Mouse (Mus musculus) kidney, embryonic 16.5 days (tissue): Measurements from ENCODE around the gene D17Wsu92e. TPM values are rescaled to one million over a fixed set of nuclear protein-coding genes. Genes with fewer than 3 reads are reported as not detected.

Source experiments
- ATAC-seq: fragments of 200-750 bp; cut with Nextera tagmentation; 2 replicates; pipeline ENCODE4 v1.8.0; 2017; ENCODE audit warnings: moderate TSS enrichment; ENCODE audit not compliant: low FRiP score, low TSS enrichment
- H3K27ac ChIP-seq: fragments of 300-500 bp; sonication (generic); 2 replicates; pipeline ENCODE4 v1.5.1; 2014; ENCODE audit warnings: low read length
- H3K27me3 ChIP-seq: fragments of 300-500 bp; sonication (generic); 2 replicates; pipeline ENCODE4 v1.6.1; 2014; ENCODE audit warnings: low read length, control low read depth, mixed read lengths; ENCODE audit not compliant: insufficient read depth
- H3K36me3 ChIP-seq: fragments of 300-500 bp; sonication (generic); 2 replicates; pipeline ENCODE4 v1.6.1; 2014; ENCODE audit warnings: low read length, control low read depth, mixed read lengths; ENCODE audit not compliant: insufficient read depth
- H3K4me1 ChIP-seq: fragments of 300-500 bp; sonication (generic); 2 replicates; pipeline ENCODE4 v1.6.1; 2014; ENCODE audit warnings: low read length, control low read depth, mixed read lengths; ENCODE audit not compliant: insufficient read depth
- H3K4me2 ChIP-seq: fragments of 300-500 bp; sonication (generic); replicated peaks from 2 replicates; pipeline ENCODE4 v1.6.1; 2014; ENCODE audit warnings: low read depth, low read length
- H3K4me3 ChIP-seq: fragments of 300-500 bp; sonication (generic); 2 replicates; pipeline ENCODE4 v1.5.1; 2014; ENCODE audit warnings: mild to moderate bottlenecking, low read length
- H3K9ac ChIP-seq: fragments of 300-500 bp; sonication (generic); replicated peaks from 2 replicates; pipeline ENCODE4 v1.6.1; 2014; ENCODE audit warnings: low read length
- H3K9me3 ChIP-seq: fragments of 300-500 bp; sonication (generic); 2 replicates; pipeline ENCODE4 v1.6.1; 2016; ENCODE audit warnings: low read length, control low read depth
- WGBS: fragments of 180-500 bp; shearing (Covaris S2); extraction: QIAGEN DNeasy Blood & Tissue Kit; methylation state at CpG from one replicate; pipeline ENCODE4 v1.1.7; 2014; 5-methylcytosine and 5-hydroxymethylcytosine counted together
- polyA plus RNA-seq: library from polyadenylated mRNA; unstranded; fragments of >200 nt; fragmentation: Nextera tagmentation; extraction: Ambion mirVana; gene quantifications from 2 replicates; pipeline ENCODE4 v1.2.1, GENCODE M21; 2015

Gene D17Wsu92e
- polyA plus RNA-seq, 1 experiment from 2014 or later, result 19.4 TPM

GRCm38 (mm10) chr17:27712832-27713231 lies 107.6 kb downstream of the D17Wsu92e start:
- no peaks in the 10 kb centered on the region for H3K27me3 ChIP-seq
- H3K4me1 ChIP-seq, result peaks cover 9% of the 10 kb centered on the region
- no peak overlapping the region for H3K4me3 ChIP-seq
- no peak overlapping the region for H3K9ac ChIP-seq
- ATAC-seq, result no peak
- no peak overlapping the region for H3K27ac ChIP-seq
- no peaks in the 10 kb centered on the region for H3K9me3 ChIP-seq
- H3K36me3 ChIP-seq, result no peaks in the 10 kb centered on the region
- no peak overlapping the region for H3K4me2 ChIP-seq
- WGBS, result 64% methylated on average over 1 of the region's 1 CpGs

DNA sequence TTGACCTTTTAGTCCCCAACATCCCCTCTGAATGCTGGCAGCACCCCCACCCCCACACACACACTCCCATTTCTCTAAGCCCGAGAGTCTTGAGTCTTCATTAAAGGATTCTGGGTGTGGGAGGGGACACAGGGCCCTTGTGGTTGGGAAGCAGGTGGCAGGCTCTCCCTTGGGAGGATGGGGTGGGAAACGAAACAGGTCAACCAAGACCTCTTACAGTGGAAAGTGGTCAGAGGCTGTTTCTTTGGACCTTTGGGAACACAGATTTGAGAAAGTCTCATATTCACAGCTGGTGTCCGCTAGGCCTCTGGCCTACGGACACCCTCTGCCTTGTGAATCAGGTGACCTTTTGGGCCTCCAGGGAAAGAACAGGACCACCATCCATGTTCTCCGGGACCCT lies 110.8 kb downstream of the D17Wsu92e start:
- ATAC-seq, result no peak
- H3K4me1 ChIP-seq, result peaks cover 13% of the 10 kb centered on the region
- no peaks in the 10 kb centered on the region for H3K27me3 ChIP-seq
- H3K36me3 ChIP-seq, result no peaks in the 10 kb centered on the region
- H3K9me3 ChIP-seq, result no peaks in the 10 kb centered on the region
- H3K27ac ChIP-seq, result no peak overlapping the region
- WGBS, result 72% methylated on average over 5 of the region's 5 CpGs
- no peak overlapping the region for H3K4me3 ChIP-seq
- no peak overlapping the region for H3K9ac ChIP-seq
- no peak overlapping the region for H3K4me2 ChIP-seq

DNA sequence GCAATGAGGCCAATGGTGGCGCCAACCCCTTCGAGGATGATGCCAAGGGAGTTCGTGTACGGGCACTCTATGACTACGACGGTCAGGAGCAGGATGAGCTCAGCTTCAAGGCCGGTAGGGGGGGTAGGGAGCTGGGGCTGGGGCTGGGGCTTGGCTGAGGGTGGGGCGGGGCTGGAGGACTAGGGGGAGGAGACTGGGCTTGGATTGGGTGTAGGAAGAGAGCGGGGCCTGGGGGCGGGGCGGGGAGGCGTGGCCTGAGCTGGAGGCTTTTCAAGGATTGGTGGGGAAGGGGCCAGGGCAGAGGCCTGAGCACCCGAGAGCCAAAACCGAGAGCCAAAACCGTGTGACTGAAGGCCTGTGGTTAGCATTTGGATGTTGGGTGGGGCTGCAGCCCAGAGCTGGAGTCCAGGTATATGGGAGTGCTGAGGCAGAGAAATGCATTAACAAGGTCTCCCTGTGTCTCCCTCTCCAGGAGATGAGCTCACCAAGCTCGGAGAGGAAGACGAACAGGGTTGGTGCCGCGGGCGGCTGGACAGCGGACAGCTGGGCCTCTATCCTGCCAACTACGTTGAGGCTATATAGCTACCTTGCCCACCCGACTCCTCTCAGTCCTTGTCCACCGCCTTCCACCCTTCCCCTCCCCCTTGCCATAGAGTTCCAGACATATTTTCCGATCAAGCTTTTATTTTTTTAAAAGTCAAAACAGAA lies 112.3 kb downstream of the D17Wsu92e start:
- Histone ChIP-seq H3K9ac (peak overlapping the region; percentile 51), H3K4me2 (peak overlapping the region; percentile 66), H3K27ac (no peak overlapping the region), H3K4me3 (peak overlapping the region; percentile 37), H3K36me3 (no peaks in the 10 kb centered on the region), H3K9me3 (no peaks in the 10 kb centered on the region), H3K27me3 (no peaks in the 10 kb centered on the region), H3K4me1 (peaks cover 13% of the 10 kb centered on the region)
- ATAC-seq, result peak; percentile 88
- WGBS, result 4% methylated on average over 24 of the region's 25 CpGs

- Histone ChIP-seq H3K36me3 (no peaks in the 10 kb centered on the region), H3K27me3 (no peaks in the 10 kb centered on the region), H3K9me3 (no peaks in the 10 kb centered on the region), H3K4me2 (no peak overlapping the region), H3K4me1 (peaks cover 13% of the 10 kb centered on the region), H3K4me3 (no peak overlapping the region), H3K9ac (no peak overlapping the region), H3K27ac (no peak overlapping the region)
- no peak for ATAC-seq
- 35% methylated on average over 9 of the region's 10 CpGs for WGBS
Observed at GRCm38 (mm10) chr17:27705661-27706060, 114.8 kb downstream of the D17Wsu92e start.

DNA sequence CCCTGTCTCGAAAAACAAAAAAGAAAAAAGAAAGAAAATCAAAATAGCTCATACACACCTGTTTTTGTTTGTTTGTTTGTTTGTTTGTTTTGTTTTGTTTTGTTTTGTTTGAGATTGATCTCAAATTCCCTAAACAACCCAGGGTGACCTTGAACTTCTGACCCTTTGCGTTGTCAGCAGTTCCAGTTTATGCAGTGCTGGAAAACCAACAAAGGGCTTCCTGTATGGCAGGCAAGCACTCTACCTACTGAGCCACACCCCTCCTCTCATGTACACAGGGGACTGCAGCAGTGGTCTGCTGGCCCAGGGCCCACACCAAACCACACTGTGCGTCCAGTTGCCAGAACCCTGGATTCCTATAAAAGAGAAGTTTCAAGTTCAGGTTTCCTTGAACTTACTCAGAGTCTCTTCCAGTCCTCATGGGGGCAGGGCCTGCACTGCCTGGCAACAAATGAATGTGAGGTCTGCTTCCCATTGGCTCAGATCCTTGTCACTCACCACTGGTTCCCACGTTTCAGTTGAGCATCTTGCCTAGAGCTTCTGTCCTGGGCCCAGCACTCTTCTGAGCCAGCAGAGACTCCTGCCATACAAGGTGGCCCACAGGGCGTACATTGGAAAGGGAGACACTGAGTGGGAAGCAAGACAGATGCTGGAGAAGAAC lies 116.4 kb downstream of the D17Wsu92e start:
- Histone ChIP-seq H3K4me3 (no peak overlapping the region), H3K4me1 (peaks cover 13% of the 10 kb centered on the region), H3K4me2 (no peak overlapping the region), H3K36me3 (no peaks in the 10 kb centered on the region), H3K9me3 (peaks cover 10% of the 10 kb centered on the region; the same call in 1 of the 2 replicates), H3K27ac (no peak overlapping the region), H3K9ac (no peak overlapping the region), H3K27me3 (no peaks in the 10 kb centered on the region)
- ATAC-seq, result no peak
- WGBS, result 65% methylated on average over 5 of the region's 5 CpGs

GRCm38 (mm10) chr17:27702518-27702917 lies 117.9 kb downstream of the D17Wsu92e start:
- Histone ChIP-seq H3K4me2 (peak overlapping the region; percentile 60), H3K36me3 (no peaks in the 10 kb centered on the region), H3K27me3 (no peaks in the 10 kb centered on the region), H3K4me1 (0 out of 2 replicates have a peak, but pooled peaks cover under 1% of the 10 kb centered on the region), H3K9ac (peak overlapping the region; percentile 48), H3K4me3 (peak overlapping the region; percentile 25), H3K9me3 (peaks cover 14% of the 10 kb centered on the region; the same call in 1 of the 2 replicates), H3K27ac (no peak overlapping the region)
- WGBS, result under 1% methylated on average over 32 of the region's 34 CpGs
- ATAC-seq, result 0 out of 2 replicates have a peak, but pooled peaks have one; percentile 46

DNA sequence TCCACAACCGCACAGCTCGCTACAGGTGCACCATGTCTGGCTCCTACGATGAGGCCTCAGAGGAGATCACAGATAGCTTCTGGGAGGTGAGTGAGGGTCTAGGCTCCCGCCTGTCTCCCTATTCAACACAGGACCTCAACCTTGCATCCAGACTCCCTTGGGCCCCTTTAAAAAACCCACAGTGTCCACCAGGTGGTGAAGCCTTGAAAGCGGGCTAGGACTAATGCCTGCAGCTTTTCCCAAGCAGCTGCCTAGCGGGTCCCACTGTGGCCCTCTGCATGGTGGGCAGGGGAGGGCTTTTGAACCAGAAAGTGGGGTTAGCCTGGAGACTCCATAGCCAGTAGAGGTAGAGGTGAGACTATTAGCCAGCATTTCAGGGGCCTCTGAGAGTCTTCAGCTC lies 118.6 kb downstream of the D17Wsu92e start:
- H3K4me2 ChIP-seq, result no peak overlapping the region
- no peak overlapping the region for H3K4me3 ChIP-seq
- no peaks in the 10 kb centered on the region for H3K4me1 ChIP-seq
- no peak overlapping the region for H3K27ac ChIP-seq
- WGBS, result 73% methylated on average over 6 of the region's 6 CpGs
- H3K9ac ChIP-seq, result no peak overlapping the region
- ATAC-seq, result no peak
- peaks cover 14% of the 10 kb centered on the region; the same call in 1 of the 2 replicates for H3K9me3 ChIP-seq
- H3K27me3 ChIP-seq, result no peaks in the 10 kb centered on the region
- H3K36me3 ChIP-seq, result no peaks in the 10 kb centered on the region

Other genes starting within 250 kb of the D17Wsu92e start
- gene Nudt3, start 197.2 kb downstream of the D17Wsu92e start, polyA plus RNA-seq, result 81.8 and 84.1 TPM in 2 replicates
- not detected in 2 replicates for gene RPS10-NUDT3, start 185.4 kb downstream of the D17Wsu92e start, polyA plus RNA-seq
- 825 and 828 TPM in 2 replicates for gene Rps10, start 184.0 kb downstream of the D17Wsu92e start, polyA plus RNA-seq
- gene Pacsin1, start 165.1 kb downstream of the D17Wsu92e start, polyA plus RNA-seq, result 1.4 and 1.7 TPM in 2 replicates
- 0.18 and 0.31 TPM in 2 replicates for gene Spdef, start 91.7 kb downstream of the D17Wsu92e start, polyA plus RNA-seq
- 286 and 293 TPM in 2 replicates for gene Snrpc, start 17.5 kb upstream of the D17Wsu92e start, polyA plus RNA-seq
- 7.5 and 7.7 TPM in 2 replicates for gene Uhrf1bp1, start 35.8 kb upstream of the D17Wsu92e start, polyA plus RNA-seq
- 14.5 and 15.0 TPM in 2 replicates for gene Anks1, start 88.7 kb upstream of the D17Wsu92e start, polyA plus RNA-seq
- 59.9 and 72.7 TPM in 2 replicates for gene Taf11, start 89.2 kb upstream of the D17Wsu92e start, polyA plus RNA-seq